Mouse (Mus musculus) cerebellum, adult 2 months (tissue): ENCODE measurements around the gene Nlrp1a. TPM values are rescaled to one million over a fixed set of nuclear protein-coding genes. Genes with fewer than 3 reads are reported as not detected.

Experiments used
- DNase-seq, 2 experiments: peaks; one replicate each; pipeline ENCODE4 v3.0.0; 2021
- H3K27ac ChIP-seq: fragments of 200-500 bp; 2 replicates; pipeline ENCODE4 v1.5.1; 2012; ENCODE audit warnings: low read length, control low read depth, inconsistent platforms; ENCODE audit not compliant: insufficient read depth
- H3K27me3 ChIP-seq: fragments of 200-500 bp; 2 replicates; pipeline ENCODE4 v1.6.1; 2012; ENCODE audit warnings: inconsistent platforms, mild to moderate bottlenecking, low read length, moderate library complexity; ENCODE audit not compliant: control insufficient read depth, insufficient read depth
- H3K4me1 ChIP-seq: fragments of 200-500 bp; 2 replicates; pipeline ENCODE4 v1.6.1; 2011; ENCODE audit warnings: low read length; ENCODE audit not compliant: control insufficient read depth, insufficient read depth
- H3K4me3 ChIP-seq: fragments of 200-500 bp; replicated peaks from 2 replicates; pipeline ENCODE3; 2011; ENCODE audit warnings: mild to moderate bottlenecking, low read depth, low read length, control low read depth; ENCODE audit not compliant: insufficient read depth
- CTCF ChIP-seq: fragments of 200-500 bp; IDR thresholded peaks from 2 replicates; pipeline ENCODE4 v1.5.1; 2011; ENCODE audit warnings: low read depth, mild to moderate bottlenecking, control low read depth, low read length, moderate library complexity, borderline replicate concordance; ENCODE audit not compliant: insufficient read depth
- POLR2A ChIP-seq: fragments of 200-500 bp; IDR thresholded peaks from 2 replicates; pipeline ENCODE4 v1.6.1; 2011; ENCODE audit warnings: low read length, control low read depth, borderline replicate concordance; ENCODE audit not compliant: insufficient read depth
- WGBS: fragments of 180-500 bp; shearing (Covaris S2); methylation state at CpG from one replicate; pipeline ENCODE4 v1.1.7; 2018; 5-methylcytosine and 5-hydroxymethylcytosine counted together
- polyA plus RNA-seq: library from polyadenylated mRNA; depleted of rRNA; stranded (reverse); fragments of >200 nt; gene quantifications from 2 replicates; pipeline ENCODE4 v1.2.3, GENCODE M21; 2012; rRNA removed

The Nlrp1a gene
- polyA plus RNA-seq, 1 experiment, result not detected

- DNase-seq, result no peak
- H3K27me3 ChIP-seq, result no peaks in the 10 kb centered on the region
- H3K4me1 ChIP-seq, result no peaks in the 10 kb centered on the region
- TF ChIP-seq POLR2A (no peak), CTCF (no peak)
- no peak overlapping the region for H3K27ac ChIP-seq
- H3K4me3 ChIP-seq, result no peak overlapping the region
Measured at GRCm38 (mm10) chr11:71103931-71104330, 40.6 kb downstream of the Nlrp1a start.

GRCm38 (mm10) chr11:71076342-71076741 lies 68.2 kb downstream of the Nlrp1a start:
- no peak overlapping the region for H3K27ac ChIP-seq
- 64% methylated on average over 1 of the region's 1 CpGs for WGBS
- TF ChIP-seq POLR2A (no peak), CTCF (no peak)

GRCm38 (mm10) chr11:71052554-71052953 lies 92.0 kb downstream of the Nlrp1a start:
- WGBS, result 5% methylated on average over 1 of the region's 1 CpGs
- Histone ChIP-seq H3K27ac (no peak overlapping the region), H3K4me1 (no peaks in the 10 kb centered on the region), H3K4me3 (no peak overlapping the region), H3K27me3 (no peaks in the 10 kb centered on the region; the same call in 1 of the 2 replicates)
- peak in 1 of 2 experiments; percentile 26 for DNase-seq
- TF ChIP-seq CTCF (no peak), POLR2A (no peak)

More at GRCm38 (mm10) chr11:71076342-71076741, 68.2 kb downstream of the Nlrp1a start:
- DNase-seq, result no peak
- Histone ChIP-seq H3K27me3 (no peaks in the 10 kb centered on the region), H3K4me3 (no peak overlapping the region), H3K4me1 (no peaks in the 10 kb centered on the region)

Other genes with a start within 250 kb of the Nlrp1a start
- 79.1 and 80.8 TPM in 2 replicates for gene Nup88, start 174.7 kb downstream of the Nlrp1a start, polyA plus RNA-seq
- 56.9 and 58.1 TPM in 2 replicates for gene Rpain, start 174.5 kb downstream of the Nlrp1a start, polyA plus RNA-seq
- 102 and 107 TPM in 2 replicates for gene C1qbp, start 161.7 kb downstream of the Nlrp1a start, polyA plus RNA-seq
- gene Dhx33, start 140.3 kb downstream of the Nlrp1a start, polyA plus RNA-seq, result 22.1 and 25.5 TPM in 2 replicates
- gene Mis12, start 125.1 kb downstream of the Nlrp1a start, polyA plus RNA-seq, result 13.7 and 15.2 TPM in 2 replicates
- 16.9 and 17.3 TPM in 2 replicates for gene Derl2, start 124.9 kb downstream of the Nlrp1a start, polyA plus RNA-seq
- 161 and 184 TPM in 2 replicates for gene 6330403K07Rik, start 111.2 kb downstream of the Nlrp1a start, polyA plus RNA-seq
- 0.13 and 0.24 TPM in 2 replicates for gene Nlrp1b, start 86.0 kb upstream of the Nlrp1a start, polyA plus RNA-seq